Mouse (Mus musculus) intestine, embryonic 14.5 days (tissue): Measurements from ENCODE around the gene Gabpb2. TPM values are rescaled to one million over a fixed set of nuclear protein-coding genes. Genes with fewer than 3 reads are reported as not detected.

Source experiments
- ATAC-seq: fragments of 200-750 bp; cut with Nextera tagmentation; replicated peaks from 2 replicates; pipeline ENCODE4 v1.8.0; 2017; ENCODE audit warnings: low read depth, moderate number of reproducible peaks, moderate TSS enrichment, moderate library complexity; ENCODE audit not compliant: low FRiP score, low TSS enrichment
- DNase-seq: peaks from one replicate; pipeline ENCODE4 v3.0.0-alpha.2; 2018; ENCODE audit warnings: low spot score
- H3K27ac ChIP-seq: fragments of 300-500 bp; sonication (generic); 2 replicates; pipeline ENCODE4 v1.5.1; 2014; ENCODE audit warnings: low read depth, mild to moderate bottlenecking, control low read depth
- H3K27me3 ChIP-seq: fragments of 300-500 bp; sonication (generic); replicated peaks from 2 replicates; pipeline ENCODE4 v1.6.1; 2014; ENCODE audit warnings: low read length, control low read depth; ENCODE audit not compliant: control insufficient read depth, insufficient read depth
- H3K36me3 ChIP-seq: fragments of 300-500 bp; sonication (generic); 2 replicates; pipeline ENCODE4 v1.6.1; 2014; ENCODE audit warnings: low read length, control low read depth; ENCODE audit not compliant: control insufficient read depth, insufficient read depth
- H3K4me1 ChIP-seq: fragments of 300-500 bp; sonication (generic); replicated peaks from 2 replicates; pipeline ENCODE4 v1.6.1; 2014; ENCODE audit warnings: low read length, control low read depth, mixed read lengths; ENCODE audit not compliant: control insufficient read depth, insufficient read depth
- H3K4me2 ChIP-seq: fragments of 300-500 bp; sonication (generic); 2 replicates; pipeline ENCODE4 v1.6.1; 2014; ENCODE audit warnings: low read length
- H3K4me3 ChIP-seq: fragments of 300-500 bp; sonication (generic); 2 replicates; pipeline ENCODE4 v1.5.1; 2014; ENCODE audit warnings: low read depth, low read length, control low read depth, mixed read lengths
- H3K9ac ChIP-seq: fragments of 300-500 bp; sonication (generic); 2 replicates; pipeline ENCODE4 v1.6.1; 2014; ENCODE audit warnings: mild to moderate bottlenecking, low read length
- H3K9me3 ChIP-seq: fragments of 300-500 bp; sonication (generic); 2 replicates; pipeline ENCODE4 v1.6.1; 2016; ENCODE audit warnings: low read length, control low read depth; ENCODE audit not compliant: control insufficient read depth
- whole genome bisulfite sequencing: fragments of 180-500 bp; shearing (Covaris S2); extraction: QIAGEN DNeasy Blood & Tissue Kit; methylation state at CpG from one replicate; pipeline ENCODE4 v1.1.7; 2014; 5-methylcytosine and 5-hydroxymethylcytosine counted together
- polyA plus RNA-seq: library from polyadenylated mRNA; unstranded; fragments of >200 nt; fragmentation: Nextera tagmentation; extraction: Ambion mirVana; gene quantifications from 2 replicates; pipeline ENCODE4 v1.2.1, GENCODE M21; 2014

Gabpb2 gene
- polyA plus RNA-seq, 1 experiment from 2014 or later = 10.9 TPM

DNA sequence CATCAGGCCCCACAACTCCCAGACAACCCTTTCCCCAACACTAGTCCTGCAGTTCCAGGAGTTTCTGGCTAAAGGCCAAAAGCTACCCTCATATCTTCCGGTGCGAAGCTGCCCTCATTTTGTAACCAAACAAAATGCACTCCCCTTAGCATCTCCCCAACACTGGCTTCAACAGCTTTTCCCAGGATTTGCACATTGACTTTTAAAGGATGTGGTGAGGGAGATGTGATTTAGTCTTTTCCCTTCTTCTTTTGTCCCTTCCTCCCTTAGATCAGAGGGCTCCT, 55.4 kb downstream of the Gabpb2 start:
- peak overlapping the region; percentile 71 for H3K4me2 ChIP-seq
- no peak overlapping the region for H3K27ac ChIP-seq
- H3K27me3 ChIP-seq = no peaks in the 10 kb centered on the region
- 45% methylated on average over 2 of the region's 2 CpGs for WGBS
- H3K9me3 ChIP-seq = no peaks in the 10 kb centered on the region
- H3K36me3 ChIP-seq = peaks cover 14% of the 10 kb centered on the region
- ATAC-seq (no peak), DNase-seq (no peak)
- H3K4me3 ChIP-seq = no peak overlapping the region
- H3K4me1 ChIP-seq = peaks cover 28% of the 10 kb centered on the region
- H3K9ac ChIP-seq = no peak overlapping the region

DNA sequence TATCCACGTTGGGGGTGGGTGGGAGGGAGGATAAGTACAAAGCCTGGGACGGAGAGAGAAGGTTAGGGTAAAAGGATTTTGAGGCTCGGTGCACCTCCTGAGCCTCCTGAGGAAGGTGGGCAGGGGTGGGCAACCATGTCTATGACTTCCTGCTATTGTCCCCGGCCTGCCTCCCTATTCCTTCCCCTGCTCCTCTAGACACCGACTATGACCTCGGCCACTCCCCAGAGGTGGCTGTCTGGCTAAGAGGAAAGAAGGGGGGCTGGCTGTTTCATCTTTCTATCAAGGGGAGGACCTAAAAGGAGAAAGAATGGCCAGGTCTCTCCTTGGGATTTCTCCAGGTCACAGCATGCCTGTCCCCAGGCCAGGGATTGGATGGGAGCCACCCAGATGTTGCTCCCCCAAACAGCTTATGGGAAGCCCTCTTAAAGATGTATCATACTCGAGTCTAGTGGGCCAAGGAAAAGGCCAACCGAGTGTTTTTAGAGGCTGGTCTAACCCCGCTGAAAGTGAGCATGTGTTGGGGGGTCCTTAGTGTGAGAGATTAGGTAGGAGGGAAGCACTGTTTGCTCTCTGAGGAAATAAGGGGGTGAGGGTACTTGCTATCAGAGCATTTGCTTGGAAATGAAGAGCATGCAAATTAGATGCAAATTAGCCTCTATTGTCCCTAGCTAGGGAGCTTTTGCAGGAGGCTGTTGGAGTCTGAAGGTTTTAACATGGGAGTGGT, 55.9 kb downstream of the Gabpb2 start:
- no peak for ATAC-seq

DNA sequence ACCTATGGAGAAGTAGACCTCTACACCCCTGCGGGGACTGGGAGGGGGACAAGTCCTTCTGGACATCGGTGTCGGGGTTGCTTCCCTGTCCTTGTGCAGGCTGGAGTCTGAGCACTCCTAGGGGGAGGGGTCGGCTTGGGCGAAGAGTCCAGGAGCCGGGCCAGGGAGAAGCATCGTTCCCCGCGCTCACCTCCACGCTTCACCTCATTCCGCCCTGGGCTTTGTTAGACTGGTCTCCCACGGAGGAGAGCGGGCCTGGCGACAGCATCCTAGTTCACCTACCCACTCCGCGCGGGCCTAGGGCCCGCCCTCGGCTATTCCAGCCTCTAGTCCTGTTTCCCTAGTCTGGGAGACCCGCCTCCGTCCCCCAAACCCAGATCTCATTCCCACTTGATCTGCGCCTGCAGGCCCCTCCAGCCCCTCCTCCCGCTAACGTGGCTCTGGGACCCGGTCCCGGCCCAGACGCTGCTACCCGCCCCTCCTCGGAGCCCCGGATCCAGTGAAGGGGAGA, 56.6 kb downstream of the Gabpb2 start:
- Histone ChIP-seq H3K4me3 (peak overlapping the region; percentile 86), H3K9me3 (no peaks in the 10 kb centered on the region), H3K27me3 (no peaks in the 10 kb centered on the region), H3K9ac (peak overlapping the region; percentile 71), H3K4me1 (peaks cover 28% of the 10 kb centered on the region), H3K36me3 (peaks cover 4% of the 10 kb centered on the region; the same call in 1 of the 2 replicates), H3K4me2 (peak overlapping the region; percentile 71), H3K27ac (no peak overlapping the region)
- under 1% methylated on average over 29 of the region's 30 CpGs for WGBS
- peak; percentile 16; the same call in 1 of the 2 replicates for ATAC-seq
- peak; percentile 68 for DNase-seq

More for the DNA sequence above, 55.9 kb downstream of the Gabpb2 start:
- peaks cover 28% of the 10 kb centered on the region for H3K4me1 ChIP-seq
- H3K27me3 ChIP-seq = no peaks in the 10 kb centered on the region
- peak overlapping the region; percentile 86 for H3K4me3 ChIP-seq
- peak overlapping the region; percentile 71 for H3K9ac ChIP-seq
- H3K36me3 ChIP-seq = peaks cover 9% of the 10 kb centered on the region
- peak; percentile 59 for DNase-seq
- H3K9me3 ChIP-seq = no peaks in the 10 kb centered on the region
- peak overlapping the region; percentile 71 for H3K4me2 ChIP-seq
- 13% methylated on average over 9 of the region's 9 CpGs for WGBS
- no peak overlapping the region for H3K27ac ChIP-seq

DNA sequence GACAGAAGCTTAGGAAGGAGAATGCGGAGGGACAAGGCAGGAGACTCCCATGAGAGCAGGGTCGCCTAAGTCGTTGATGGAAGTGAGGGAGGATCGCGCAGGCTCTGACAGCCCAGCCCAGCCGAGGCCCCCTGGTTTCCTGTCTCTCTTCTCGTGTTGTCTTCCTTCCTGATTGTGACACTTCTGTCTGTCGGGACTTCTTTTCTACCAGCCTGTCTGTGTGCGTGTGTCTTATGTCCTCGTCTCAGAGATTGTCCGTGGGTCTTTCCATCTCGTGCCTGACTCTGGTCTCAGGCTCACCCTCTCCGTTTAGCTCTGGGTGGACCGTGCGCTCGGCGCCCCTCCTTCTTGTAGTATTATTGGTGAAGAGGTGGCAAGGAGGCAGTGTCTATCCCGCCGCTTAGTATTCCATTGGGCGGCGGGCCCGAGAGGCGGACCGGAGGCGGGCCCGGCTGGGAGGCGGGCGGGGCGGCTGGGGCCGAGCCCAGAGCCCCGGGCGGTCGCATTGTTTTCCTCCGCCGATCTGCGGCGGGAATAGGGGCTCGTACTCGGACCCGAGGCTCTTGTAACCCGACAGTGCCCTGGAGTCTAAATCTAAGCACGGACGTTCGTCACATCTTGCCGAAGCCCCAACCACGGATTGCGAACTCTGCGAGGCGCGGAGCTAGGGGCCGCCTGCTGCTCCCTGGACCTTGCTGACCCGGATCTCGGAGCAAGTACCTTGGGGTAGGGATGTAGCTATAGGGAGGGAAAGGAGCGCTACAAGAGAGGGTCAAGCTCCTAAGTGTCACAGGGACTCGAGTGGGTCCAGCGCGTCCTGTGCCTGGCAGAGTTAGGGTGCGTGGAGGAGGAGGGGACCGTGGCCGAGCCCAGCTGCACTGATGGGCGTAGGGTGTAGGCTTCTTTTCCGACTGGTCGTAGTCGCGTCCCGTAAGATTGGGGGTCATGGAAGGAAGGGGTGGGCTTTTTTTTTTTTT, 57.4 kb downstream of the Gabpb2 start, which contains the start of gene Sema6c:
Gene Sema6c, plus strand, starts transcription at position 471 of the 977 bp plus-strand sequence.
- WGBS = under 1% methylated on average over 66 of the region's 66 CpGs
- peak; percentile 97 for ATAC-seq
- peak; percentile 89 for DNase-seq
- Histone ChIP-seq H3K4me3 (peak within 1 kb of the TSS; percentile 86), H3K4me1 (peaks cover 28% of the 10 kb centered on the region), H3K27ac (peak within 1 kb of the TSS; percentile 22; the same call in 1 of the 2 replicates), H3K9me3 (no peaks in the 10 kb centered on the region), H3K27me3 (no peaks in the 10 kb centered on the region), H3K4me2 (peak within 1 kb of the TSS; percentile 71), H3K9ac (peak within 1 kb of the TSS; percentile 71), H3K36me3 (no peaks in the 10 kb centered on the region)

DNA sequence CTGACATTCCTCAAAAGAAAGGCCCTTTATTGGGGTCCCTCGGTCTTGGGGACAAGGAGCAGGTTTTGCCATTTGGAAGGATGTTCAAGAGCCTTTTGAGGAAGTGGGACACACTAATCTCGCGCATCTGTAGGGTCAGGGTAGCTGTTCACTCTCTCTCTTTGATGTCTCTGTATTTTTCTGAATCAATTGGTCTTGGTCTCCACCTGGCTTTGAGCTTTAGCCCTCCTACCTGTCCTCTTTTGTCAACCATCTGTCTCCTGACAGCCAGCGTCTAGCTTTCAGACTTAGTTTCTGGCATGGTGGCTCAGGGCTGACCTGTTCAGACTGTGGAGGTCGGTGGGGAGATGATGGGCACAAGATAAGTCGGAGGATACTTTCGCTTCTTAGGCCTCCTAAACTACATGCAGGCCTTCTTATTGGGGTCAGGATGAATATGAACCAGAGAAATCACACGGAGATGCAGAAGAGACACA, 58.2 kb downstream of the Gabpb2 start:
- Histone ChIP-seq H3K4me1 (peaks cover 28% of the 10 kb centered on the region), H3K4me2 (peak overlapping the region; percentile 71), H3K4me3 (peak overlapping the region; percentile 86), H3K36me3 (no peaks in the 10 kb centered on the region), H3K27me3 (no peaks in the 10 kb centered on the region), H3K9me3 (no peaks in the 10 kb centered on the region), H3K27ac (no peak overlapping the region), H3K9ac (peak overlapping the region; percentile 37)
- ATAC-seq = no peak
- peak; percentile 53 for DNase-seq
- WGBS = 18% methylated on average over 8 of the region's 8 CpGs

DNA sequence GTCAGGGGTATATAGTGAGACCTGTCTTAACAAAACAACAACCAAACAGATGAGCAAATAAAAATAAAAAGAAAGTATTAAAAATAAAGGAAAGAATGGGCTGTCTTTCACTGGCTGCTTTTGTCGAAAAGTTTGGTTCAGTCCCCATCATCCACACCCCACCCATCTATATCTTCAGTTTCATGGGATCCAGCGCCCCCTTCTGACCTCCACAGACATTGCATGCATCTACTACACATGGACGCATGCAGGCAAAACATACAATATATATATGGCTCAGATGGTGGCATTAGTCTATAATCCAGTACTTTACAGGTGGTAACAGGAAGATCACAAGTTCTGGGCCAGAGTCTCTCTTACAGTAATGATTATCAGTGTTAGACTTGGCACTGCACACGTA, 63.8 kb downstream of the Gabpb2 start:
- no peak overlapping the region for H3K4me2 ChIP-seq
- no peaks in the 10 kb centered on the region for H3K36me3 ChIP-seq
- H3K27me3 ChIP-seq = no peaks in the 10 kb centered on the region
- H3K9ac ChIP-seq = no peak overlapping the region
- WGBS = 51% methylated on average over 4 of the region's 4 CpGs
- H3K4me3 ChIP-seq = no peak overlapping the region
- H3K4me1 ChIP-seq = no peaks in the 10 kb centered on the region
- DNase-seq (no peak), ATAC-seq (no peak)
- no peak overlapping the region for H3K27ac ChIP-seq
- H3K9me3 ChIP-seq = no peaks in the 10 kb centered on the region

DNA sequence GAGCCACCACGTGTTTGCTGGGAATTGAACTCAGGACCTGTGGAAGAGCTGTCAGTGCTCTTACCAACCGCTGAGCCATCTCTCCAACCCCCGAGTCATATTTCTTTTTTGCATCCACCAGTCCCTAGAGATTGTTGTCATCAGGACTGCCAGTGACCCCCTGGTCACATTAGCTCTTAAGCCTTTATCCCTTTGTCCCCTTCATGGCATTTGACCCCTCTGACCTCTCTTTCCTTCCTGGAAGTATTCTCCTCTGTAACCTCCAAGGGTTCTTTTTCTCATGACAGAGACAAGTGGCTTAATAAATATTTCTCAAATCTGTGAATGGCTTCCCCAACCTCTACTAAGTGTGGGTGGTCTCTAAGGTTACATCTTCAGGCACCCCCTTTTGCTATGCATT, 69.8 kb downstream of the Gabpb2 start:
- Histone ChIP-seq H3K27ac (no peak overlapping the region), H3K9me3 (no peaks in the 10 kb centered on the region), H3K9ac (no peak overlapping the region), H3K4me3 (no peak overlapping the region), H3K36me3 (no peaks in the 10 kb centered on the region), H3K4me2 (no peak overlapping the region), H3K27me3 (no peaks in the 10 kb centered on the region), H3K4me1 (no peaks in the 10 kb centered on the region)
- ATAC-seq (no peak), DNase-seq (no peak)
- WGBS = 54% methylated on average over 3 of the region's 3 CpGs

DNA sequence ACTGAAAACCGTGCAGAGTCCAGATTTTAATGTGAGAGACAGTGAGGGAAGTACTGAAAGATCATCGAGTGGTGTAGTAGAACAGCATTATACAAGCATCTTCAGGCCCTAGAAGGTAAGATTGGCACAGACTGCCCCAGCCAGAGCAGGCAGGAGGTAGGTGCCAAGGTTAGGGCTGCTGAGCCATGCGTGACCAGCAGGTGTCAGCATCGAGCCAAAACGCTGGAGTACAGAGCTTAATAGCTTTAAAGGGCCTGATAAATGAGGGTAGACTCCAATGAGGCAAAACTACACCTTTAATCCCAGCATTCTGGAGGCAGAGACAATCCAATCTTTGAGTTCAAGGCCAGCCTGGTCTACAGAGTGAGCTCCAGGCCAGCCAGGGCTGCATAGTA, 75.1 kb downstream of the Gabpb2 start:
- H3K27me3 ChIP-seq = no peaks in the 10 kb centered on the region
- no peaks in the 10 kb centered on the region for H3K4me1 ChIP-seq
- no peak overlapping the region for H3K4me2 ChIP-seq
- H3K27ac ChIP-seq = no peak overlapping the region
- H3K4me3 ChIP-seq = no peak overlapping the region
- H3K36me3 ChIP-seq = peaks cover 22% of the 10 kb centered on the region; the same call in 1 of the 2 replicates
- H3K9me3 ChIP-seq = no peaks in the 10 kb centered on the region
- peak; percentile 93 for DNase-seq
- ATAC-seq = peak; percentile 65; the same call in 1 of the 2 replicates
- H3K9ac ChIP-seq = no peak overlapping the region
- WGBS = 7% methylated on average over 5 of the region's 5 CpGs
